Mouse (Mus musculus): ENCODE measurements around the gene Unc93a.
"Not testable (repeated sequence)": the region's sequence is repeated elsewhere in the genome, so short reads cannot be mapped to it uniquely, and the experiment has no call there.

DNA sequence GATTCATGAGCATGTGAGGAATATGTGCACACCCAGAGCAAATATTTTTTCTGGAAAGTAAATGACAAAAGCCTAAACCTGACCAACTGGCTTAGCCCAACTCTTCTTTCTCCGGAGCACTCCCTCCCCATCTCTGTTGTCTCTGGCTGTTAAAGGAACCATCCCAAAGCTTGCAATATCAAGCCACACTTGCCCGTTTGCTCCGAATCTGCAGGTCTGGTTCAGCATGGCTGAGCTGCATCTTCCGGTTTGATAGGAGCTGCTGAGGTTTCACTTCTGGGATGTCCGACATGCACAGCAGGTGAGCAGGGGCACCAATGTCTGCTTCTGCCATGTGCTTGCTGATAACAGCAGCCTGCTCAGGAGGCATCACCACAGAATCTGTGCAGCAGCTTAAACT lies 48.9 kb upstream of the Unc93a start:
- TF ChIP-seq CTCF (conservative IDR thresholded peaks at IDR 0.05 in 1 of 2, IDR thresholded peaks at IDR 0.05 in 1 of 2; ENCODE audit: low read depth in 2 of 2, low read length in 2 of 2); SIN3A (IDR thresholded peaks at IDR 0.05; ENCODE audit: low read length); ZKSCAN1 (IDR thresholded peaks at IDR 0.05; ENCODE audit: borderline replicate concordance, low read depth, low read length); EP300 (IDR thresholded peaks at IDR 0.05; ENCODE audit: low read length); ZMIZ1 (IDR thresholded peaks at IDR 0.05; ENCODE audit: low read depth, low read length); BHLHE40 (IDR thresholded peaks at IDR 0.05; ENCODE audit: low read depth, low read length); USF2 (conservative IDR thresholded peaks at IDR 0.05; ENCODE audit: low read depth, low read length); SMC3 (IDR thresholded peaks at IDR 0.05; ENCODE audit: low read depth, low read length); POLR2A (IDR thresholded peaks at IDR 0.05; ENCODE audit: low read depth, low read length): not testable (repeated sequence)
